9 mouse cellular contexts compared by ENCODE assay signal in the genomic region with DNA sequence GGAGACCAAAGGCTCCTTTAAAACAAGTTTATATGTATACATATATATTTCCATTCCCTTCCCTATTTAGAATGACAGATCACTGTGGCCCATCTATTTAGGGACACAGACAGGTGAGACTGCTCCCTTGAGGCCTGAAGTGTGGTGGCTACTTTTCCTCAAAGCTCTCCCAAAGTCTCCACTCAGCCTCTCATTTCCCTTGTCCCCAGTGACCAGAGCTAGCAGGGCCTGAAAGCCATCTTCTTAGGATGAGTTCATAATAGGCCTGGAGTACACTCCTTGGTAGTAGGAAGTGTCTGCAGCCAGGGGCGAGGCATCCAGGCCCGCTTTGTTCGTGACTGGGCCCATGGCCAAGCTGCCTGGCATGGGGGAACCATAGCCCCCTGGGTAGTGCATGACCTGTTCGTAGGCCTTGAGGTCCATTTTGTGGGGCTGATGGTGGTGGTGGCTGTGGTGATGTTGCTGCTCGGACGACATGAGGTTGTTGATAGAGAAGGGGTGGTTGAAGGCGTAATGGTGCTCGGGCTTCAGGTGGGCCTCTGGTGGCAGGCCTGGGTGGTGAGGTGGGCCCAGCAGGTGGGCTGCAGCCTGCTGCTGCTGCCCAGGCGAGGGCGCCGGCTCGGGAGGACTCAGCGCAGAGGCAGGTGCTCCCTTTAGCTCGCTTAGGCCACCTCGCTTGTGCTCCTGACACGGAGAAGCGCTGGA. TPM values are rescaled to one million over a fixed set of nuclear protein-coding genes. Genes with fewer than 3 reads are reported as not detected.
A peak's percentile ranks its signal among the peaks of the same experiment; 100 is the strongest.
DNase-seq lines count a peak whose midpoint lies in the region; ATAC-seq and TF ChIP-seq lines count a peak whose summit lies in the region.
"Had no signal": no experiment of that assay in that cellular context is flagged by ENCODE, and none has a peak within 500 bp of the region (broad histone marks: within the 10 kb centered on the region; RNA-seq: fewer than 3 reads in every experiment).

No protein-coding gene starts in this region.

- peaks cover 95% of the 10 kb centered on the region for H3K27me3 ChIP-seq in E14TG2a.4 (ENCODE audit: insufficient read depth, low read length)
- peaks cover 92% of the 10 kb centered on the region for H3K27me3 ChIP-seq in hindbrain, embryonic 15.5 days
- H3K27me3 ChIP-seq in midbrain, embryonic 10.5 days (ENCODE audit: low read depth, poor library complexity, severe bottlenecking) = peaks cover 100% of the 10 kb centered on the region

- H3K27ac ChIP-seq in hindbrain, embryonic 15.5 days (replicated peaks) = no peak overlapping the region
- peak overlapping the region; percentile 91 for H3K27ac ChIP-seq in midbrain, embryonic 10.5 days (replicated peaks)

- 6% methylated on average over 16 of the region's 17 CpGs for WGBS in hindbrain, embryonic 15.5 days
- 2% methylated on average over 17 of the region's 17 CpGs for WGBS in midbrain, embryonic 10.5 days

- no peaks in the 10 kb centered on the region for H3K36me3 ChIP-seq in E14TG2a.4 (ENCODE audit: insufficient read depth, low read length)
- no peaks in the 10 kb centered on the region for H3K36me3 ChIP-seq in hindbrain, embryonic 15.5 days
- peaks cover 10% of the 10 kb centered on the region for H3K36me3 ChIP-seq in midbrain, embryonic 10.5 days

- intact Hi-C loops in heart, postnatal 36 days (cut with DNase I) = no loop called here

- TF ChIP-seq CTCF in E14TG2a.4 (conservative IDR thresholded peaks at IDR 0.05; ENCODE audit: low read length) = no peak

- peak overlapping the region; percentile 52 for H3K4me3 ChIP-seq in E14TG2a.4 (replicated peaks; ENCODE audit: low read length)
- H3K4me3 ChIP-seq in hindbrain, embryonic 15.5 days = 0 out of 2 replicates have a peak overlapping the region, but pooled peaks have one; percentile 7
- peak overlapping the region; percentile 55 for H3K4me3 ChIP-seq in midbrain, embryonic 10.5 days

- peak; percentile 85 for DNase-seq in heart, adult 11 months
- no peak for DNase-seq in heart, postnatal 36 days
- peak; percentile 48 for DNase-seq in midbrain, embryonic 10.5 days (ENCODE audit: low spot score)
- no peak for DNase-seq in spleen, postnatal 36 days (ENCODE audit: low spot score in 2 of 2)
- DNase-seq in layer of hippocampus, adult 11-12 months (ENCODE audit: low spot score) = no peak

- peaks cover 63% of the 10 kb centered on the region for H3K4me1 ChIP-seq in E14TG2a.4 (replicated peaks; ENCODE audit: low read depth, low read length)
- H3K4me1 ChIP-seq in hindbrain, embryonic 15.5 days (replicated peaks) = peaks cover 16% of the 10 kb centered on the region; the same call in 1 of the 2 replicates
- H3K4me1 ChIP-seq in midbrain, embryonic 10.5 days = peaks cover 62% of the 10 kb centered on the region

- H3K9ac ChIP-seq in hindbrain, embryonic 15.5 days = no peak overlapping the region

- ATAC-seq in hindbrain, embryonic 15.5 days (ENCODE audit: low FRiP score, low read depth) = no peak
- ATAC-seq in megakaryocyte progenitor cell, adult 5-6 weeks (replicated peaks; ENCODE audit: poor library complexity) = no peak

- no peak overlapping the region for H3K4me2 ChIP-seq in hindbrain, embryonic 15.5 days

- no peaks in the 10 kb centered on the region for H3K9me3 ChIP-seq in E14TG2a.4 (ENCODE audit: low read length)
- H3K9me3 ChIP-seq in hindbrain, embryonic 15.5 days = no peaks in the 10 kb centered on the region; the same call in 1 of the 2 replicates
- H3K9me3 ChIP-seq in midbrain, embryonic 10.5 days (replicated peaks) = no peaks in the 10 kb centered on the region

RNA-seq across cellular contexts. Expression of gene Foxa2, which starts 3.3 kb away (rescaled TPM):
- total RNA-seq in heart, postnatal 36 days (2021) = not detected
- 1.3 and 1.5 TPM in 2 replicates for polyA plus RNA-seq in hindbrain, embryonic 15.5 days (2015; fragmentation: Nextera tagmentation; extraction: Ambion mirVana)
- 10.4 and 12.1 TPM in 2 replicates for polyA plus RNA-seq in midbrain, embryonic 10.5 days (2016; fragmentation: Nextera tagmentation; extraction: Ambion mirVana)
- not detected in 2 replicates for total RNA-seq in megakaryocyte progenitor cell, adult 5-6 weeks (2015)
- not detected in 2 replicates for total RNA-seq in megakaryocyte progenitor cell, adult 5-6 weeks (2017)
- total RNA-seq: left cerebral cortex, postnatal 14 days had no signal

Comparison
In these comparisons a context has a peak if more than half of its experiments do, and no peak if none do; other contexts are left out.
1. DNase-seq: peak in heart, adult 11 months (single experiment) and midbrain, embryonic 10.5 days (single experiment); none in heart, postnatal 36 days (0 of 2), spleen, postnatal 36 days (0 of 2) and layer of hippocampus, adult 11-12 months (single experiment).
2. Peak in every context shown above with its lines, with median percentiles within 50 percentile points of each other: H3K4me3 ChIP-seq.